Mouse (Mus musculus) embryonic stem cell, embryonic (primary cell): ENCODE results near the gene Hist1h2bp.
"Not testable (repeated sequence)": the region's sequence is repeated elsewhere in the genome, so short reads cannot be mapped to it uniquely, and the experiment has no call there.

Experiments
- CTCF ChIA-PET, 4 experiments: fragments of 300-600 bp in 2 of 4; fragments of 350-600 bp in 2 of 4; sonication (Branson Sonifier 250); formaldehyde crosslinking; loops; one replicate each; lab custom pipeline; 2022; ENCODE audit warnings: inconsistent platforms in 2 of 4; lab: Charles Lee
- POLR2A ChIA-PET, 4 experiments: fragments of 300-600 bp in 2 of 4; fragments of 350-600 bp in 2 of 4; sonication (Branson Sonifier 250); formaldehyde crosslinking; loops; one replicate each; lab custom pipeline; 2022; ENCODE audit warnings: antibody characterized with exemption in 4 of 4, inconsistent platforms in 1 of 4; lab: Charles Lee

The Hist1h2bp gene

GRCm38 (mm10) chr13:21786899-21787629 lies at the start of gene Hist1h2bp, which contains the start of gene Hist1h2an:
Gene Hist1h2bp (plus strand): TSS chr13:21787461.
Gene Hist1h2an (minus strand): TSS chr13:21787218.
- ChIA-PET CTCF (interaction anchor here in 2 of 4 experiments (0.6 to 1.5 kb wide), 2 partner anchors 43 to 256 kb away, joined by 3 to 4 read pairs; partner anchors contain the start of genes Hist1h2ag (in 1 of the 2) and Hist1h2bj (in 1 of the 2)), POLR2A (interaction anchor here (0.6 to 22.5 kb wide), 94 partner anchors 8 to 1973 kb away, joined by 3 to 823 read pairs (median 5); partner anchors contain the start of genes Hist1h2ag (in 4 of the 4), Hist1h2ai (in 4 of the 4), Hist1h2ak (in 4 of the 4) and Hist1h2bj (in 4 of the 4))

DNA sequence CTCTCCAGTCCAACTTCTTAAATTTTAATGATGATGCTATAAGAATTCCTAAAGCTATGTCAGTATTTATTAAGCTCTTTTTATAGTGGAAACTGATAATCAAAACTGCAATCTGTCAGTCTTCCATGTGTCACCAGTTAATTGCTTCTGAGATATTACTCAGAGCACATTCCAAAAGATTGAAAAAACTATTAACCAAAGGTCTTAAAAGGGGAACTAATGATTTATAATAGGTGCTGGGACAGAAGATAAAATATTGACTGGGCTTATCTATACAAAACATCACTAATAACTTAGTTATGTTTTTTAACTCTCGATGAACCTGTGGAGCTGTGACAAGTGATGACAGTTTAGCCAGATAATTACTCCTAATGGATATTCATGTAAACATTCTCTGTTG lies 42.3 kb upstream of the Hist1h2bp start:
- POLR2A ChIA-PET: interaction anchor here in 3 of 4 experiments (0.9 to 27.0 kb wide), 17 partner anchors 6 to 42 kb away, joined by 3 to 530 read pairs (median 4); partner anchors contain the start of genes Hist1h2ak (in 2 of the 3), Hist1h2an (in 2 of the 3), Hist1h2bm (in 2 of the 3) and Hist1h2bn (in 2 of the 3)
- CTCF ChIA-PET: no interaction called here

GRCm38 (mm10) chr13:21749387-21750158 lies 37.7 kb upstream of the Hist1h2bp start:
- CTCF ChIA-PET: interaction anchor here in 1 of 4 experiments (1.2 kb wide), 2 partner anchors 14 to 16 kb away, joined by 5 to 6 read pairs; partner anchors contain the start of gene Hist1h4j

GRCm38 (mm10) chr13:21750159-21751017 lies 36.9 kb upstream of the Hist1h2bp start, which contains the start of gene Hist1h4k:
Gene Hist1h4k (minus strand): TSS chr13:21750505.
- ChIA-PET POLR2A (interaction anchor here (0.6 to 16.3 kb wide), 52 partner anchors 9 to 1967 kb away, joined by 3 to 823 read pairs (median 7); partner anchors contain the start of genes Hist1h1b (in 4 of the 4), Hist1h2ai (in 4 of the 4), Hist1h2an (in 4 of the 4) and Hist1h2bm (in 4 of the 4)), CTCF (interaction anchor here in 1 of 4 experiments (1.2 kb wide), 2 partner anchors 15 to 17 kb away, joined by 5 to 6 read pairs; partner anchors contain the start of gene Hist1h4j)

More at GRCm38 (mm10) chr13:21749387-21750158, 37.7 kb upstream of the Hist1h2bp start:
- POLR2A ChIA-PET: interaction anchor here (0.6 to 16.3 kb wide), 56 partner anchors 10 to 1967 kb away, joined by 3 to 823 read pairs (median 7); partner anchors contain the start of genes Hist1h1b (in 4 of the 4), Hist1h2ai (in 4 of the 4), Hist1h2bl (in 4 of the 4) and Hist1h2bm (in 4 of the 4)

- ChIA-PET POLR2A (interaction anchor here in 3 of 4 experiments (1.2 to 16.3 kb wide), 15 partner anchors 8 to 292 kb away, joined by 3 to 823 read pairs (median 22); partner anchors contain the start of genes Hist1h3i (in 3 of the 3), Hist1h1b (in 2 of the 3), Hist1h2ai (in 2 of the 3) and Hist1h2an (in 2 of the 3)), CTCF (no interaction called here)
Observed at GRCm38 (mm10) chr13:21751417-21751816, 35.8 kb upstream of the Hist1h2bp start.

DNA sequence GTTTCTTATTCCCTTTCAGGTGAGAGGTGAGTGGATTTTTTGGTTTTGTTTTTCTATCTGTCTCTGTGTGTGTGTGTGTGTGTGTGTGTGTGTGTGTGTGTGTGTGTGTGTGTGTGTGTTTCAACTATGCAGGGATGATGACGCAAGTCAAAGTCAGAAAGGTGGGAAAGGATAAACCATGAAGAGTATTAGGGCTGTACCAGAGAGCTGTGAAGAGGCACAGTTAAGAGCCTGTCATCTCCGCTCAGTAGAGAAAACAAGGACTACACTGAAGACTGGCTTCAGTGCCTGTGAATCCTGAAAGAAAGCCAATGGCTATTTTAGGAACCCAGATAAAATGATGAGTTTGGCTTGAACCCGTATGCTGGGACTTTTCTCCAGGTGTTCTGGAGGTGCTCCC lies 35.4 kb upstream of the Hist1h2bp start:
- POLR2A ChIA-PET: interaction anchor here (0.5 to 16.3 kb wide), 31 partner anchors 10 to 1833 kb away, joined by 3 to 823 read pairs (median 21); partner anchors contain the start of genes Hist1h1b (in 4 of the 4), Hist1h2an (in 4 of the 4), Hist1h2bp (in 4 of the 4) and Hist1h4j (in 4 of the 4)
- CTCF ChIA-PET: interaction anchor here in 1 of 4 experiments (1.0 kb wide), 1 partner anchor 17 kb away, joined by 3 read pairs; the partner anchor contains the start of gene Hist1h4j

GRCm38 (mm10) chr13:21752356-21752755 lies 34.9 kb upstream of the Hist1h2bp start:
- CTCF ChIA-PET: interaction anchor here in 1 of 4 experiments (1.0 kb wide), 1 partner anchor 18 kb away, joined by 3 read pairs; the partner anchor contains the start of gene Hist1h4j
- POLR2A ChIA-PET: interaction anchor here (0.5 to 16.3 kb wide), 47 partner anchors 9 to 1869 kb away, joined by 3 to 823 read pairs (median 12); partner anchors contain the start of genes Hist1h1b (in 4 of the 4), Hist1h2ai (in 4 of the 4), Hist1h2an (in 4 of the 4) and Hist1h2bl (in 4 of the 4)

GRCm38 (mm10) chr13:21753051-21753523 lies 34.2 kb upstream of the Hist1h2bp start:
- POLR2A ChIA-PET: interaction anchor here (0.6 to 16.3 kb wide), 68 partner anchors 8 to 1999 kb away, joined by 3 to 823 read pairs (median 9); partner anchors contain the start of genes Hist1h1b (in 4 of the 4), Hist1h2ai (in 4 of the 4), Hist1h2an (in 4 of the 4) and Hist1h2bl (in 4 of the 4)
- CTCF ChIA-PET: no interaction called here

- CTCF ChIA-PET: not testable (repeated sequence)
Observed at GRCm38 (mm10) chr13:21753524-21754285, 33.6 kb upstream of the Hist1h2bp start, which contains the start of the genes Hist1h2ak and Hist1h2bn. Gene Hist1h2ak (minus strand): TSS chr13:21753827. Gene Hist1h2bn (plus strand): TSS chr13:21754123.

DNA sequence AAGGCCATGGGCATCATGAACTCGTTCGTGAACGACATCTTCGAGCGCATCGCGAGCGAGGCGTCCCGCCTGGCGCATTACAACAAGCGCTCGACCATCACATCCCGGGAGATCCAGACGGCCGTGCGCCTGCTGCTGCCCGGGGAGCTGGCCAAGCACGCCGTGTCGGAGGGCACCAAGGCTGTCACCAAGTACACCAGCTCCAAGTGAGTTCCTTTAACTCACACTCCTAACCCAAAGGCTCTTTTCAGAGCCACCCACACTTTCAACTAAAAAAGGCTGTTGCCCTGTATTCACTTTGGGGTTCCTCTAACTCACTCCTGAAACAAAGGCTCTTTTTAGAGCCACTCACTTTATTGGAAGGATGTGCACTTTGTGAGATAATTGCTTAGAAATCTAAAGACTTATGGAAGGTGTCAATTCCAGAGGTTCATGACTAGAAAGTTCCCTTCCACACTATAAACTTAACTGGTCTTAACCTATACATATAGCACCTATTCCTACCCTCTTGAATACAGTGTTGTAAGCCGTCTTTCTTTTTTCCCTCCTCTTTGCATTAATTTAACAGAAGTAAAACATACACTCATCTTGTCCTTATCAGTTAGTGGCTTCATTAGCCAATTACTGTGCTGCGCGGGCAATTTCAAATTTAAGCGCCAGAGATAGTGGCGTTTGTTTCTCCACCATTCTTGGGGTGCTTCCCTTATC lies 32.8 kb upstream of the Hist1h2bp start:
- POLR2A ChIA-PET: interaction anchor here (0.5 to 16.3 kb wide), 89 partner anchors 7 to 1994 kb away, joined by 3 to 823 read pairs (median 5); partner anchors contain the start of genes Hist1h1b (in 4 of the 4), Hist1h2ai (in 4 of the 4), Hist1h2an (in 4 of the 4) and Hist1h2bl (in 4 of the 4)
- CTCF ChIA-PET: not testable (repeated sequence)

More at GRCm38 (mm10) chr13:21753524-21754285, 33.6 kb upstream of the Hist1h2bp start, which contains the start of the genes Hist1h2ak and Hist1h2bn:
- POLR2A ChIA-PET: interaction anchor here (0.5 to 16.3 kb wide), 101 partner anchors 8 to 1999 kb away, joined by 3 to 823 read pairs (median 5); partner anchors contain the start of genes Hist1h1b (in 4 of the 4), Hist1h2ai (in 4 of the 4), Hist1h2an (in 4 of the 4) and Hist1h2bl (in 4 of the 4)

GRCm38 (mm10) chr13:21755707-21756106 lies 31.6 kb upstream of the Hist1h2bp start:
- ChIA-PET POLR2A (interaction anchor here in 2 of 4 experiments (1.9 to 16.3 kb wide), 5 partner anchors 23 to 280 kb away, joined by 4 to 823 read pairs (median 530); partner anchors contain the start of genes Hist1h1b (in 2 of the 2), Hist1h2an (in 2 of the 2), Hist1h2bp (in 2 of the 2) and Hist1h3i (in 2 of the 2)), CTCF (no interaction called here)

DNA sequence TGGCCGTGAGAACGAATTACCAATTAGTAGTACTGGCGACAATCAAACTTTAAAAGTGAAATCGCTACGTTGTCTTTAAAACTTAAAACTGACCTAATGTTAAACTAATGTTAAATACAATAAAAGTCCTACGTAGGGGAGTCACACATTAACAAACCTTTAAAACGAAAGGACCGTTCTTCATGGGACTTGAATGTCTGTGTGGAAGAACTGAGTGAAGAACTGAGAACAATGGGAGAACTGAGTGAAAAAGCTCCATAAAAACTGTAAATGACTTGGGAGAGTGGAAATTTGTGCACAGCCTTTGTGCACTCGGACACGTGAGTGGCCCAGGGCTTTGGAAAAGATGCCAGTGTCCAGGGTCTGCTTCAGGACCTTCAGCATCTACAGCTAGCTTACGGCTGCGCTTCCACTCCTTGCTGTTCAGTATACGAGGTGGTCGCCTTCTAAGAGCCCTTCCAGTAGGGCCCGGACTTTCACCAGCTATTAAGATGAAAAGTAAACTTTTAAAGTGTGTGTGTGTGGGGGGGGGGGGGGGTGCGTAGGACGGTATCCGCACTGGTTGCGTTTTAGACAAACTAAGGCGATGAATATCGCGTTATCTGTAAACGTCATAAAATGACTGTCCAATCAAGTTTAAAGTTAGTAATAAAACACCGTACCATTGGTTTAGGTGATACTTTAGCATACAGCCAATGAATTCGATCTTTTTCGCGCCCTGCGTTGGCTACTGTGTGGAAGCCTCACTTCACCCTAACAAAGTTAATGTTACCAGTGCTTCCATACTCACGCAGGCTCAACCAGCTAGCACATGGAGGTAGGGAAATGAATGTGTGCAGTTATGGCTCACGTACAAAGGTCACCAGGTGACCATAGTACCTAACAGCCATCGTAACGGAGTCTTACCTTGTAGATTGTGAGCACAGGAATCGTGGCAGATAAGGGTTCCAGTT lies 8.2 kb upstream of the Hist1h2bp start:
- POLR2A ChIA-PET: interaction anchor here (0.6 to 22.5 kb wide), 68 partner anchors 8 to 1846 kb away, joined by 3 to 823 read pairs (median 5); partner anchors contain the start of genes Hist1h2ai (in 4 of the 4), Hist1h2ak (in 4 of the 4), Hist1h2an (in 4 of the 4) and Hist1h2bn (in 4 of the 4)

More for the DNA sequence above, 8.2 kb upstream of the Hist1h2bp start:
- CTCF ChIA-PET: no interaction called here
